Mouse (Mus musculus): Measurements from ENCODE around the gene 1700003E16Rik. TPM values are rescaled to one million over a fixed set of nuclear protein-coding genes. Genes with fewer than 3 reads are reported as not detected.
A peak's percentile ranks its signal among the peaks of the same experiment; 100 is the strongest.

The 1700003E16Rik gene
- total RNA-seq (2012; rRNA removed) (0.15 and 0.23 TPM in 2 replicates), polyA plus RNA-seq (2012; ENCODE audit: insufficient read depth in 1 of 2, insufficient read length in 2 of 2, low read depth in 1 of 2, low replicate concordance in 2 of 2, missing spikeins in 1 of 2) (under 1 TPM in 1 of 2 experiments, not detected in 1; 0.50 TPM)

GRCm38 (mm10) chr6:83156259-83156684, at the start of gene 1700003E16Rik, which contains the start of gene Wdr54:
1700003E16Rik (plus strand) TSS chr6:83156404.
Wdr54 (minus strand) TSS chr6:83156397.
- H3K27ac ChIP-seq (ENCODE audit: control insufficient read depth, low read depth, low read length), result no peak within 1 kb of the TSS
- H3K79me2 ChIP-seq (ENCODE audit: control insufficient read depth, insufficient read depth, low read length, poor library complexity), result no peaks in the 10 kb centered on the region
- DNase-seq (ENCODE audit: low read depth, low spot score), result peak; percentile 89
- peak within 1 kb of the TSS; percentile 57 for H3K9ac ChIP-seq (ENCODE audit: control insufficient read depth, low read depth, low read length, poor library complexity, severe bottlenecking)
- no peaks in the 10 kb centered on the region for H3K9me3 ChIP-seq (replicated peaks; ENCODE audit: insufficient read depth, low read length)
- H3K36me3 ChIP-seq (ENCODE audit: control insufficient read depth in 1 of 2, insufficient read depth in 2 of 2, low read length in 2 of 2), result peaks cover 0 to 2% of the 10 kb centered on the region in 2 experiments; a peak in 2 of 4 replicates
- TF ChIP-seq EP300 (IDR thresholded peaks at IDR 0.05; ENCODE audit: low read depth in 1 of 2, low read length in 2 of 2), result no peak
- 0 out of 2 replicates have a peak, but pooled peaks have one; percentile 39 for TF ChIP-seq TCF12 (IDR thresholded peaks at IDR 0.05; ENCODE audit: low read depth, low read length)
- peak; percentile 89 for TF ChIP-seq SIN3A (IDR thresholded peaks at IDR 0.05; ENCODE audit: low read length)
- no peak for TF ChIP-seq BHLHE40 (IDR thresholded peaks at IDR 0.05; ENCODE audit: borderline replicate concordance, low read depth, low read length)
- no peak for TF ChIP-seq ZKSCAN1 (IDR thresholded peaks at IDR 0.05; ENCODE audit: low read depth, low read length)
- no peak for TF ChIP-seq USF2 (IDR thresholded peaks at IDR 0.05; ENCODE audit: borderline replicate concordance in 1 of 2, insufficient read depth in 1 of 2, low read depth in 1 of 2, low read length in 2 of 2)
- TF ChIP-seq HCFC1 (IDR thresholded peaks at IDR 0.05; ENCODE audit: low read depth, low read length), result peak; percentile 60; the same call in 1 of the 2 replicates
- TF ChIP-seq MEF2A (IDR thresholded peaks at IDR 0.05; ENCODE audit: extremely low read depth, insufficient replicate concordance, low read depth, low read length, poor library complexity, severe bottlenecking), result no peak
- TF ChIP-seq MAZ (IDR thresholded peaks at IDR 0.05; ENCODE audit: low read depth, low read length), result 0 out of 2 replicates have a peak, but pooled peaks have one; percentile 20
- TF ChIP-seq JUND (IDR thresholded peaks at IDR 0.05; ENCODE audit: low read depth, low read length), result no peak
- TF ChIP-seq GATA1 (IDR thresholded peaks at IDR 0.05; ENCODE audit: low read depth, low read length), result no peak
- no peak for TF ChIP-seq SMC3 (IDR thresholded peaks at IDR 0.05; ENCODE audit: low read depth, low read length)
- no peak for TF ChIP-seq POLR2AphosphoS5 (IDR thresholded peaks at IDR 0.05; ENCODE audit: borderline replicate concordance, low read depth, low read length)
- TF ChIP-seq E2F4 (IDR thresholded peaks at IDR 0.05; ENCODE audit: borderline replicate concordance, low read depth, low read length), result no peak
- no peak for TF ChIP-seq CTCF (IDR thresholded peaks at IDR 0.05 in 2 of 3, conservative IDR thresholded peaks at IDR 0.05 in 1 of 3; ENCODE audit: control insufficient read depth in 1 of 3, insufficient read depth in 1 of 3, low read depth in 2 of 3, low read length in 3 of 3, poor library complexity in 1 of 3, severe bottlenecking in 1 of 3)
- TF ChIP-seq ELF1 (IDR thresholded peaks at IDR 0.05; ENCODE audit: low read depth, low read length), result 0 out of 2 replicates have a peak, but pooled peaks have one; percentile 8
- no peak for TF ChIP-seq KAT2A (conservative IDR thresholded peaks at IDR 0.05; ENCODE audit: low read depth, low read length)
- TF ChIP-seq MAX (IDR thresholded peaks at IDR 0.05; ENCODE audit: low read length), result peak; percentile 73
- TF ChIP-seq ZNF384 (IDR thresholded peaks at IDR 0.05; ENCODE audit: low read depth, low read length), result no peak
- no peak for TF ChIP-seq ZMIZ1 (IDR thresholded peaks at IDR 0.05; ENCODE audit: low read depth, low read length)
- peak; percentile 86 for TF ChIP-seq MXI1 (IDR thresholded peaks at IDR 0.05; ENCODE audit: low read depth, low read length)
- no peak for TF ChIP-seq ZC3H11A (IDR thresholded peaks at IDR 0.05; ENCODE audit: low read depth, low read length)
- peak; percentile 28 to 50; a peak in 2 of 4 replicates for TF ChIP-seq POLR2A (IDR thresholded peaks at IDR 0.05; ENCODE audit: control insufficient read depth in 1 of 2, insufficient read depth in 1 of 2, low read depth in 1 of 2, low read length in 2 of 2, poor library complexity in 1 of 2)
- TF ChIP-seq MAFK (IDR thresholded peaks at IDR 0.05; ENCODE audit: borderline replicate concordance, low read depth, low read length), result no peak
- TF ChIP-seq NELFE (IDR thresholded peaks at IDR 0.05; ENCODE audit: low read depth, low read length), result peak; percentile 54
- no peak for TF ChIP-seq MYC (IDR thresholded peaks at IDR 0.05; ENCODE audit: low read depth, low read length)
- no peak for TF ChIP-seq CHD2 (IDR thresholded peaks at IDR 0.05; ENCODE audit: low read length)
- TF ChIP-seq POLR2AphosphoS2 (IDR thresholded peaks at IDR 0.05; ENCODE audit: low read length), result no peak
- H3K4me3 ChIP-seq (ENCODE audit: control insufficient read depth in 1 of 2, insufficient read depth in 1 of 2, low read depth in 2 of 2, low read length in 2 of 2), result peak within 1 kb of the TSS; percentile 78 to 87
- no peaks in the 10 kb centered on the region for H3K27me3 ChIP-seq (ENCODE audit: control insufficient read depth in 1 of 2, insufficient read depth in 2 of 2, low read length in 2 of 2)
- peaks cover 2 to 10% of the 10 kb centered on the region in 2 experiments; a peak in 3 of 4 replicates for H3K4me1 ChIP-seq (ENCODE audit: control insufficient read depth in 1 of 2, insufficient read depth in 2 of 2, low read length in 2 of 2)
